Mouse (Mus musculus) stomach, embryonic 14.5 days (tissue): Measurements from ENCODE around the gene Fgd6. TPM values are rescaled to one million over a fixed set of nuclear protein-coding genes. Genes with fewer than 3 reads are reported as not detected.

Source experiments
- ATAC-seq: fragments of 200-750 bp; cut with Nextera tagmentation; 2 replicates; pipeline ENCODE4 v1.8.0; 2017; ENCODE audit warnings: low read depth, moderate TSS enrichment; ENCODE audit not compliant: insufficient number of reproducible peaks, insufficient read depth, low FRiP score
- H3K27ac ChIP-seq: fragments of 300-500 bp; sonication (generic); 2 replicates; pipeline ENCODE4 v1.5.1; 2014; ENCODE audit warnings: mild to moderate bottlenecking, low read length, moderate library complexity, mixed read lengths
- H3K27me3 ChIP-seq: fragments of 300-500 bp; sonication (generic); 2 replicates; pipeline ENCODE4 v1.6.1; 2014; ENCODE audit warnings: low read length, control low read depth, mixed read lengths; ENCODE audit not compliant: control insufficient read depth, insufficient read depth
- H3K36me3 ChIP-seq: fragments of 300-500 bp; sonication (generic); 2 replicates; pipeline ENCODE4 v1.6.1; 2014; ENCODE audit warnings: mild to moderate bottlenecking, control low read depth, low read length, moderate library complexity, mixed read lengths; ENCODE audit not compliant: control insufficient read depth, insufficient read depth
- H3K4me1 ChIP-seq: fragments of 300-500 bp; sonication (generic); 2 replicates; pipeline ENCODE4 v1.6.1; 2014; ENCODE audit warnings: low read length, control low read depth, mixed read lengths; ENCODE audit not compliant: control insufficient read depth, insufficient read depth
- H3K4me2 ChIP-seq: fragments of 300-500 bp; sonication (generic); replicated peaks from 2 replicates; pipeline ENCODE4 v1.6.1; 2014; ENCODE audit warnings: low read depth, low read length, control low read depth
- H3K4me3 ChIP-seq: fragments of 300-500 bp; sonication (generic); 2 replicates; pipeline ENCODE4 v1.5.1; 2014; ENCODE audit warnings: low read depth, low read length, control low read depth
- H3K9ac ChIP-seq: fragments of 300-500 bp; sonication (generic); replicated peaks from 2 replicates; pipeline ENCODE4 v1.6.1; 2014; ENCODE audit warnings: low read depth, mild to moderate bottlenecking, control low read depth, low read length, moderate library complexity, mixed read lengths
- H3K9me3 ChIP-seq: fragments of 300-500 bp; sonication (generic); 2 replicates; pipeline ENCODE4 v1.6.1; 2016; ENCODE audit warnings: low read depth, low read length, control low read depth; ENCODE audit not compliant: control insufficient read depth
- WGBS: fragments of 180-500 bp; shearing (Covaris S2); extraction: QIAGEN DNeasy Blood & Tissue Kit; methylation state at CpG from one replicate; pipeline ENCODE4 v1.1.7; 2014; 5-methylcytosine and 5-hydroxymethylcytosine counted together
- polyA plus RNA-seq: library from polyadenylated mRNA; unstranded; fragments of >200 nt; fragmentation: Nextera tagmentation; extraction: Ambion mirVana; gene quantifications from 2 replicates; pipeline ENCODE4 v1.2.1, GENCODE M21; 2014

Gene Fgd6
- polyA plus RNA-seq, 1 experiment from 2014 or later: 4.0 TPM

DNA sequence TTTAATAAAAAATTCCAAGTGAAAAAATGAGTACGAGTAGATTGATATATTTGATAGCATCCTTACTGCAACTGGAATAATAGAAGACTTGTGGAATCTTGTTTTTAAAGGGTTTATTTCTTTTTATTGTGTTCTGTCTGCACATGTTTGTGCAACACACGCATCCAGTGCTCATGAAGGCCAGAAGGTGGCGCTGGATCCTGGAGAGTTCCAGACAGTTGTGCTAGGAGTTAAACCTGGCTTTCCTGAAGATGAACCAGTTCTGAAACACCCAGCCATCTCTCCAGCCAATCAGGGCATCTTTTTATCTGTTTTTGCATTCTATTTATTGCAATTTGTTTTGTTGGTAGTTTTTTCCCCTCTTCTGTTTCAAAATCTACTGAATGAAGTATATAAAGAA is 22.6 kb upstream of the Fgd6 start:
- no peaks in the 10 kb centered on the region for H3K36me3 ChIP-seq
- H3K27me3 ChIP-seq: no peaks in the 10 kb centered on the region
- H3K9ac ChIP-seq: no peak overlapping the region
- H3K4me2 ChIP-seq: no peak overlapping the region
- no peaks in the 10 kb centered on the region for H3K9me3 ChIP-seq
- ATAC-seq: no peak
- WGBS: 59% methylated on average over 3 of the region's 3 CpGs
- H3K27ac ChIP-seq: no peak overlapping the region
- H3K4me3 ChIP-seq: no peak overlapping the region
- H3K4me1 ChIP-seq: peaks cover 2% of the 10 kb centered on the region; the same call in 1 of the 2 replicates

DNA sequence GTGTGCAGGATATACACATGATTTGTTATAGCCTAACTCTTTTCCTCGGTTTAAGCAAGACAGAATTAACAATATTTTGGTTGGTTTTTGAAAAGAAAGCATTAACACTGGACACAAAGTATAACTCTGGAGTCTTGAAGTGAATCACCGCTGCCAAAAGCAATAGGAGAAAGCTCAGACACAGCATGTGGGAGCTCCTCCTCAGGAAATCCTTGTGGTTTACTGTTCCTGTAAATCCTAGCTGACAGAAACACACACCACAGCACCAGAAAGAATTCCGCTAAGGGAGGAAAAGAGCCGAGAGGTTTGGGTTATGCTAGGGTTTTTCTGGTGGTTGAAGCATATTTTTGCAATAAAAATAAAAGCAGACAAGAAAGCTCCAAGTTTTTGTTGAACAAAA is 21.6 kb upstream of the Fgd6 start:
- WGBS: 60% methylated on average over 4 of the region's 4 CpGs

DNA sequence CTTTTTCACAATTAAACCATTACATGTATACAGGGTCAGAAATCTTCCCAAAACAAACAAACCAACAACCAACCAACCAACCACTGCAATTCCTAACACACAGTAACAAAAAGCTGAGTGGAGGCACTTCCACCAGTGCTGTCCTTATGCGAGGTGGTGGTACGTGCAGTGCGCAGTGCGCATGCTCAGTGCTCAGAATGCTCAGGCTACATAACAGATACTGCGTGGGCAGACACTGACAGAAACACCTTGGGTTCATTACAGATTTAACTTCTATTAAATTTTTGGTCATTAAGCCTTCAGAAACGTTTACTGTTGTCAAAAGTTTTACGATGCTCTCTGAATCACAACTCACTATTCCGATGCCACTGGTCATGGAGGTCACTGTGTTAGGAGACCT is 18.3 kb upstream of the Fgd6 start:
- Histone ChIP-seq H3K4me2 (no peak overlapping the region), H3K36me3 (no peaks in the 10 kb centered on the region), H3K27ac (no peak overlapping the region), H3K9me3 (no peaks in the 10 kb centered on the region), H3K27me3 (no peaks in the 10 kb centered on the region), H3K4me3 (no peak overlapping the region), H3K9ac (no peak overlapping the region), H3K4me1 (0 out of 2 replicates have a peak, but pooled peaks cover 2% of the 10 kb centered on the region)
- WGBS: 91% methylated on average over 8 of the region's 8 CpGs
- no peak for ATAC-seq

More for the DNA sequence above, 21.6 kb upstream of the Fgd6 start:
- no peak overlapping the region for H3K4me3 ChIP-seq
- ATAC-seq: no peak
- no peak overlapping the region for H3K4me2 ChIP-seq
- H3K4me1 ChIP-seq: peaks cover 2% of the 10 kb centered on the region; the same call in 1 of the 2 replicates
- H3K9ac ChIP-seq: no peak overlapping the region
- no peaks in the 10 kb centered on the region for H3K27me3 ChIP-seq
- H3K27ac ChIP-seq: no peak overlapping the region
- no peaks in the 10 kb centered on the region for H3K9me3 ChIP-seq
- no peaks in the 10 kb centered on the region for H3K36me3 ChIP-seq

DNA sequence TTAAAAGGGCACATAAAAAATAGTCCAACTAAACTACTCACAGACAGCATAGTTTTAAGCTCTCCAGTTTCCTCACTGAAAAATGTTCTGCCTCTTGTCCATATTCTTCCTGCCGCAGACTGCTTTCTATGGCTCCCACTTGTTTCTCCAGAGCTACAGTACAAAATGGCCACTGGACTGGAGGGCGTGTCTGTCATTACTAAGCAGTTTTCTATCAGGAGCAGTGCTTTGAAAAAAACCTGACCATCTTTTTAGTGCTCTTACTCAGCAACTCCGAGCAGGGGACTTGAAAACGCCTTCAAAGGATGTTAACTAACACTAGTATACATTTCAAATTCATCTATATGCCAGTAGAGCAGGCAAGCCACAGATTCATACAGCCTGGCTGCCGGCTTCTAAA is 15.2 kb upstream of the Fgd6 start:
- H3K9ac ChIP-seq: no peak overlapping the region
- H3K4me3 ChIP-seq: no peak overlapping the region
- 50% methylated on average over 5 of the region's 5 CpGs for WGBS
- no peak for ATAC-seq
- no peak overlapping the region for H3K4me2 ChIP-seq
- 0 out of 2 replicates have a peak, but pooled peaks cover 2% of the 10 kb centered on the region for H3K4me1 ChIP-seq
- no peaks in the 10 kb centered on the region for H3K36me3 ChIP-seq
- H3K27ac ChIP-seq: no peak overlapping the region
- no peaks in the 10 kb centered on the region for H3K9me3 ChIP-seq
- no peaks in the 10 kb centered on the region for H3K27me3 ChIP-seq

DNA sequence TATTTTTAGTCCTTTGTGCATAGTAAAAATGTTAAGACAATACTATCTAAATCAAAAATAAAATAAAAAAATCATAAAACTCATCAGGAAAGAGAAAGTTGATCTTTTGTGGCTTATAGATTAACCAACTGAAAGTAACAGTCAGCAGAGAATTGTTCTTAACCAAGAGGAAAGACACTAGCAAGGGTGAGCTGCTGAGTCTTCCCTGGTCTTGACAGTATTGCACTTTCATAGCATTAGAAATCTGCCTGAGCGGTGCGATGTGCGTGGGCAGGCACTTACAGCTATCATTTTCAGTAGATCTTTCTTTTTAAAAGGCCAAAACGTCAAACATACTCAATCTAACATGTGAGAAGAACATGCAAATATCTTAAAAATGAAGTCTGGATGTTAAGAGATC is 14.7 kb upstream of the Fgd6 start:
- H3K27me3 ChIP-seq: no peaks in the 10 kb centered on the region
- H3K36me3 ChIP-seq: no peaks in the 10 kb centered on the region
- no peak overlapping the region for H3K4me2 ChIP-seq
- H3K4me3 ChIP-seq: no peak overlapping the region
- no peaks in the 10 kb centered on the region for H3K9me3 ChIP-seq
- no peak overlapping the region for H3K27ac ChIP-seq
- no peak for ATAC-seq
- H3K9ac ChIP-seq: no peak overlapping the region
- 0 out of 2 replicates have a peak, but pooled peaks cover 2% of the 10 kb centered on the region for H3K4me1 ChIP-seq
- WGBS: 69% methylated on average over 4 of the region's 4 CpGs

DNA sequence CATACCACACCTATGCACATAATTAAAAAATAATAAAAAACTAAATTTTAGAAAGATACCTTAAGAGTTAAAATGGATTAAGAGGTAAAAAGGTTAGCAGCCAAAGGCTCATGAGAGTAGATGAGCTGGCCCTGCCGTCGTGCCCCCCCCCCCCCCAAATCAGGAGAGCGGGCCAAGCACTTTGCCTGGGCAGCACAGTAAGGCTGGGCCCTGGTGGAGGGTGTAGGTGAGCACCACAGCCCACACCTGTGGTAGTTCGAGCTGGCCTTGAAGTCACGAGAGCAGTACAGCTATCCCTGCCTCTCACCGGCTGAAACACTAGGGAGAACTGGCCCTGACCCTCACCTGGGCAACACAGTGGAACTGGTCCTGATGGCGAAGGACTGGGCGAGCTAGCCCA is 10.7 kb upstream of the Fgd6 start:
- Histone ChIP-seq H3K4me3 (no peak overlapping the region), H3K27ac (no peak overlapping the region), H3K9me3 (no peaks in the 10 kb centered on the region), H3K27me3 (no peaks in the 10 kb centered on the region), H3K9ac (no peak overlapping the region), H3K36me3 (no peaks in the 10 kb centered on the region), H3K4me2 (no peak overlapping the region), H3K4me1 (no peaks in the 10 kb centered on the region)
- no peak for ATAC-seq
- 94% methylated on average over 8 of the region's 8 CpGs for WGBS

DNA sequence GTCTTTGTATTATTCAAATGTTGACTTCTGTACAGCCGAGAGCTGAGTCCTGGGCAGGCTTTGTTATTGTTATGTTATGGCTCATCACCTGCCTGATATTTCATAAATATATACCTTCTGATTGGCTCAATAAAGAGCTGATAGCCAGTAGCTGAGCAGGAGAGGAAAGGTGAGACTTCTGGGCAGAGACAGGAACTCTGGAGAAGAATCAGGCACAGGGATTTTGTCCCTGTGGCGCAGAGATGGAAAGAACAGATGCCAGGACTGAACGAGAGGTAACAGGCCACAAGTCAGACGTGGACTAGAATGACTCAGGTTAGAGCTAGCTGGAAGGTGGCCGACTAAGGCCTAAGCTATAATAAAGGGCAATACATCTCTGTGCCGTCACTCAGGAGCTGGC is 7.3 kb upstream of the Fgd6 start:
- no peak overlapping the region for H3K4me3 ChIP-seq
- no peak for ATAC-seq
- peaks cover 4% of the 10 kb centered on the region for H3K36me3 ChIP-seq
- no peak overlapping the region for H3K9ac ChIP-seq
- no peaks in the 10 kb centered on the region for H3K9me3 ChIP-seq
- H3K27ac ChIP-seq: no peak overlapping the region
- no peak overlapping the region for H3K4me2 ChIP-seq
- no peaks in the 10 kb centered on the region for H3K27me3 ChIP-seq
- H3K4me1 ChIP-seq: no peaks in the 10 kb centered on the region
- 79% methylated on average over 6 of the region's 6 CpGs for WGBS

DNA sequence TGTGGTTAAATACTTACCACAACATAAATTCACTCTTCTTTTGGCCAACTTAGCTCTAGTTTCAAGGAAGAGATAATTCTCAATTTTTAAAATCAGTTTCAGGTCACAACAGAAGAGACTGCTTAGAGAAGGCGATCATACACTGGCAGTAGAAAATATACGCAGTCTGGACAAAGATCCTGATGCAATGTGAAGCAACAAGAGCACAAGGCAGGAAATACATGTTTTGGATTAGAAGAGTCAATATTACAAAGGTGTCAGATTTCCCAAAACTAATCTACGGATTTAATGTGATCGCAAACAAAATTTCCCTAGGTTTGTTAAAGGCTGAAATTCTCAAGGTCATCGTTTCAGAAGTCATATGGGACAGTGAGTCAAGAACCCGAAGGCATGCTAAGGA is 4.6 kb upstream of the Fgd6 start:
- peaks cover 7% of the 10 kb centered on the region; the same call in 1 of the 2 replicates for H3K4me1 ChIP-seq
- H3K27ac ChIP-seq: no peak overlapping the region
- no peak overlapping the region for H3K4me2 ChIP-seq
- H3K36me3 ChIP-seq: peaks cover 4% of the 10 kb centered on the region
- no peak overlapping the region for H3K9ac ChIP-seq
- 94% methylated on average over 6 of the region's 6 CpGs for WGBS
- no peaks in the 10 kb centered on the region for H3K27me3 ChIP-seq
- H3K9me3 ChIP-seq: no peaks in the 10 kb centered on the region
- ATAC-seq: no peak
- no peak overlapping the region for H3K4me3 ChIP-seq
